Mouse (Mus musculus): ENCODE results near the gene Cpne1. TPM values are rescaled to one million over a fixed set of nuclear protein-coding genes. Genes with fewer than 3 reads are reported as not detected.

The Cpne1 gene
- polyA plus RNA-seq, 1 experiment from 2014 or later: 48.9 TPM

Other genes with a start within 250 kb of the Cpne1 start
- 83.7 and 88.7 TPM in 2 replicates for gene Uqcc1, start 181.7 kb downstream of the Cpne1 start, polyA plus RNA-seq (2015; fragmentation: Nextera tagmentation; extraction: Ambion mirVana)
- not detected in 2 replicates for gene Gm15557, start 171.2 kb downstream of the Cpne1 start, polyA plus RNA-seq (2015; fragmentation: Nextera tagmentation; extraction: Ambion mirVana)
- gene Gdf5, start 166.6 kb downstream of the Cpne1 start, polyA plus RNA-seq (2015; fragmentation: Nextera tagmentation; extraction: Ambion mirVana): 1.2 TPM in 2 replicates
- gene Cep250, start 155.5 kb downstream of the Cpne1 start, polyA plus RNA-seq (2015; fragmentation: Nextera tagmentation; extraction: Ambion mirVana): 17.0 and 18.1 TPM in 2 replicates
- 0.99 and 1.2 TPM in 2 replicates for gene 6430550D23Rik, start 104.0 kb downstream of the Cpne1 start, polyA plus RNA-seq (2015; fragmentation: Nextera tagmentation; extraction: Ambion mirVana)
- gene Ergic3, start 103.9 kb downstream of the Cpne1 start, polyA plus RNA-seq (2015; fragmentation: Nextera tagmentation; extraction: Ambion mirVana): 209 and 252 TPM in 2 replicates
- gene Fer1l4, start 59.0 kb downstream of the Cpne1 start, polyA plus RNA-seq (2015; fragmentation: Nextera tagmentation; extraction: Ambion mirVana): 0.03 and 0.08 TPM in 2 replicates
- 2.8 and 2.9 TPM in 2 replicates for gene Spag4, start 46.8 kb downstream of the Cpne1 start, polyA plus RNA-seq (2015; fragmentation: Nextera tagmentation; extraction: Ambion mirVana)
- gene Rbm12, start within 50 bp of the Cpne1 start, polyA plus RNA-seq (2015; fragmentation: Nextera tagmentation; extraction: Ambion mirVana): 17.8 and 25.8 TPM in 2 replicates
- 11.8 and 15.7 TPM in 2 replicates for gene Gm28036, start 15.1 kb upstream of the Cpne1 start, polyA plus RNA-seq (2015; fragmentation: Nextera tagmentation; extraction: Ambion mirVana)
- 363 and 370 TPM in 2 replicates for gene Romo1, start 32.1 kb upstream of the Cpne1 start, polyA plus RNA-seq (2015; fragmentation: Nextera tagmentation; extraction: Ambion mirVana)
- gene Nfs1, start 32.2 kb upstream of the Cpne1 start, polyA plus RNA-seq (2015; fragmentation: Nextera tagmentation; extraction: Ambion mirVana): 62.3 and 63.0 TPM in 2 replicates
- 486 and 571 TPM in 2 replicates for gene Rbm39, start 68.3 kb upstream of the Cpne1 start, polyA plus RNA-seq (2015; fragmentation: Nextera tagmentation; extraction: Ambion mirVana)
- 56.8 and 72.4 TPM in 2 replicates for gene Phf20, start 84.5 kb upstream of the Cpne1 start, polyA plus RNA-seq (2015; fragmentation: Nextera tagmentation; extraction: Ambion mirVana)
- gene Cnbd2, start 200.3 kb upstream of the Cpne1 start, polyA plus RNA-seq (2015; fragmentation: Nextera tagmentation; extraction: Ambion mirVana): 4.4 and 5.0 TPM in 2 replicates
- 62.8 and 75.2 TPM in 2 replicates for gene Scand1, start 200.7 kb upstream of the Cpne1 start, polyA plus RNA-seq (2015; fragmentation: Nextera tagmentation; extraction: Ambion mirVana)